Mouse (Mus musculus): ENCODE measurements around the gene Wwtr1.

GRCm38 (mm10) chr3:57611776-57612175, 36.1 kb upstream of the Wwtr1 start:
- TF ChIP-seq POLR2A (IDR thresholded peaks at IDR 0.05; ENCODE audit: insufficient read depth, low read depth, low read length) (no peak), CTCF (IDR thresholded peaks at IDR 0.05; ENCODE audit: insufficient read depth, low read depth, low read length) (no peak)
